Mouse (Mus musculus) stomach, embryonic 16.5 days (tissue): Measurements from ENCODE around the gene Cmpk1. TPM values are rescaled to one million over a fixed set of nuclear protein-coding genes. Genes with fewer than 3 reads are reported as not detected.

Experiments used
- ATAC-seq: fragments of 200-750 bp; cut with Nextera tagmentation; 2 replicates; pipeline ENCODE4 v1.8.0; 2017; ENCODE audit warnings: moderate number of reproducible peaks, moderate TSS enrichment; ENCODE audit not compliant: insufficient read depth, low FRiP score
- H3K27ac ChIP-seq: fragments of 300-500 bp; sonication (generic); 2 replicates; pipeline ENCODE4 v1.5.1; 2014; ENCODE audit warnings: low read length
- H3K27me3 ChIP-seq: fragments of 300-500 bp; sonication (generic); 2 replicates; pipeline ENCODE4 v1.6.1; 2014; ENCODE audit warnings: low read length, control low read depth, mixed read lengths; ENCODE audit not compliant: control insufficient read depth, insufficient read depth
- H3K36me3 ChIP-seq: fragments of 300-500 bp; sonication (generic); 2 replicates; pipeline ENCODE4 v1.6.1; 2014; ENCODE audit warnings: low read length; ENCODE audit not compliant: control insufficient read depth, insufficient read depth
- H3K4me1 ChIP-seq: fragments of 300-500 bp; sonication (generic); 2 replicates; pipeline ENCODE4 v1.6.1; 2014; ENCODE audit warnings: low read length, control low read depth, mixed read lengths; ENCODE audit not compliant: control insufficient read depth, insufficient read depth
- H3K4me2 ChIP-seq: fragments of 300-500 bp; sonication (generic); 2 replicates; pipeline ENCODE4 v1.6.1; 2014; ENCODE audit warnings: low read depth, low read length, mixed read lengths
- H3K4me3 ChIP-seq: fragments of 300-500 bp; sonication (generic); replicated peaks from 2 replicates; pipeline ENCODE4 v1.5.1; 2014; ENCODE audit warnings: mild to moderate bottlenecking, low read length
- H3K9ac ChIP-seq: fragments of 300-500 bp; sonication (generic); 2 replicates; pipeline ENCODE4 v1.6.1; 2014; ENCODE audit warnings: low read length
- H3K9me3 ChIP-seq: fragments of 300-500 bp; sonication (generic); replicated peaks from 2 replicates; pipeline ENCODE4 v1.6.1; 2016; ENCODE audit warnings: low read length, control low read depth; ENCODE audit not compliant: control insufficient read depth
- WGBS: fragments of 180-500 bp; shearing (Covaris S2); extraction: QIAGEN DNeasy Blood & Tissue Kit; methylation state at CpG from one replicate; pipeline ENCODE4 v1.1.7; 2014; 5-methylcytosine and 5-hydroxymethylcytosine counted together
- polyA plus RNA-seq: library from polyadenylated mRNA; unstranded; fragments of >200 nt; fragmentation: Nextera tagmentation; extraction: Ambion mirVana; gene quantifications from 2 replicates; pipeline ENCODE4 v1.2.1, GENCODE M21; 2015

Cmpk1 gene
- 121 and 123 TPM in 2 replicates for polyA plus RNA-seq

DNA sequence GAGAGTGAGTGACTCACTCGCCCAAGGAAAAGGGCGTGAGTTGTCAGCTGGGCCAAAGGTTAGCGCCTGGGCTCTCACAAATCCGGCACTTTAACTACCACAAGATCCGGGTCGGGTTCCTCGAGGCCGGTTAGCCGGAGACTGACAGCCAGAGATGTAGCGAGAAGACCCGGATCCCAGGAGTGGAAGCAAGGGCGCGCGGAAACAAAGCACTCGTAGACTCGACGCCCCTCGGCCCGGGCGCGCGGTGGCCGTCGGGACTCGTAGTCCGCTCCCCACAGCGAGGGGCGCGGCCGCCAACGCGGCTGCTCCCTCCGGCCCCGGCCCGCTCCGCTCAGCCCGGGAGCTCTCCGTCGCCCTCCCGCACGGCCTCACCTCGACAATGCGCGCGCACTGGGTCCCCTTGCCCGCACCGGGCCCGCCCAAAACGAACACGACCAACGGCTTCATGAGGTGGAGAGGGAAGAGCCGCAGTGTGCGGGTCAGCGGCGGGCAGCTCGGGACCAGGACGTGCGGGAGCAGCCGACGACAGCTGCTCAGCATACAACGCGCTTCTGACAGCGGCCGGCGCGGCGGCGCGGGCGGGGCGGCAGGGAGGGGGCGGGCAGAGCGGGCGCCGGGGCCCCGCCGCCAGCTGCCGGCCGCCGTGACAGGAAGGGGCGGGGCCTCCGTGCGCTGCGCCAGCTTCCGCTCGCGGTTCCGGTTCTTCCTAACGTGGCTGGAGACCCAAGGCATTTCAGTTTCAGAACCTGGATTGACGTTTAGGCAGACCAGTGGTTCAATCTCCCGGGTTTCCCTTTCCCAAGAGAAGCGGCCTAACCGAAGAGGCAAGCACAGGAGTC, at the start of gene Cmpk1:
Cmpk1 (minus strand) TSS at position 651 of the 842 bp plus-strand sequence.
- Histone ChIP-seq H3K27ac (peak within 1 kb of the TSS; percentile 100), H3K36me3 (no peaks in the 10 kb centered on the region)
- WGBS: under 1% methylated on average over 91 of the region's 93 CpGs

DNA sequence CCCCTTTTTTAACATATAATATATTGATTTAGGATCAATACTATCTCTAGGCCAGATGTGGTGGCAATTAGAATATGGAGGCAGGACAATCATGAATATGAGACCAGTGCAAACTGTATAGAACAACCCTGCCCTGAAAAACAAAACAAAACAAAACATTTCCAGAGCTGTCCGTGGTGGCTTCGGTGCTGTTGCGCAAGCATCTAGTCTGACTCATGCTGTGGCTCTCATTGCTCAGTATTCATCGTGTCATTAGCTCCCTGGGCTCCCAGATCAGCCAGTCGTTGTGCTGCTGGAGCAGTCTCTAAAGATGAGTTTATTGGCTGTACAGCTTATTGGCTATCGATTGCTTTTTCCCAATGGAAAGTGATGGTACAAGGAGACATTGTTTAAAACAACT, 48.0 kb upstream of the Cmpk1 start:
- Histone ChIP-seq H3K9ac (no peak overlapping the region), H3K9me3 (no peaks in the 10 kb centered on the region), H3K36me3 (0 out of 2 replicates have a peak, but pooled peaks cover 4% of the 10 kb centered on the region), H3K4me1 (no peaks in the 10 kb centered on the region), H3K4me2 (no peak overlapping the region), H3K27ac (no peak overlapping the region), H3K27me3 (no peaks in the 10 kb centered on the region), H3K4me3 (no peak overlapping the region)
- 76% methylated on average over 6 of the region's 6 CpGs for WGBS
- ATAC-seq: no peak

More for the DNA sequence above, at the start of gene Cmpk1:
- Histone ChIP-seq H3K4me1 (peaks cover 3% of the 10 kb centered on the region; the same call in 1 of the 2 replicates), H3K4me2 (peak within 1 kb of the TSS; percentile 59), H3K27me3 (no peaks in the 10 kb centered on the region), H3K9me3 (no peaks in the 10 kb centered on the region), H3K9ac (peak within 1 kb of the TSS; percentile 97), H3K4me3 (peak within 1 kb of the TSS; percentile 84)
- ATAC-seq: peak; percentile 96

DNA sequence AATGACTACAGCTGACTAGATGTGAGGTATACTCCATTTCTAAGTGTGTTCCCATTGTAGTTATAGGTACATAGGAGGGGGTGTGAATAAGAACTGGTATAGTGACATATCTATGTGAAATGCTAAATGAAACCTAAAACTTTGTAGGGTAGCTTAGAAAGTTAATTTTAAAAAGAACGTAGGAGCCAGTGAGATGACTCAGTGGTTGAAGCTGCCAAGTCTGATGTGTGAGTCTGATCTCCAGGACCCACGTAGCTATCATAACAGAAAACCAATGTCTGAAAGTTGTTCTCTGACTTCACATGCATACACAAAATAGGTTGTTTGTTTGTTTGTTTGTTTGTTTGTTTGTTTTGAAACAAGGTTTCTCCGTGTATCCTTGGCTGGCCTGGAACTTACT, 33.0 kb upstream of the Cmpk1 start:
- Histone ChIP-seq H3K27me3 (no peaks in the 10 kb centered on the region), H3K9ac (no peak overlapping the region), H3K4me3 (no peak overlapping the region), H3K27ac (no peak overlapping the region), H3K4me2 (no peak overlapping the region), H3K4me1 (no peaks in the 10 kb centered on the region), H3K36me3 (peaks cover 16% of the 10 kb centered on the region; the same call in 1 of the 2 replicates), H3K9me3 (no peaks in the 10 kb centered on the region)
- WGBS: 84% methylated on average over 3 of the region's 3 CpGs
- no peak for ATAC-seq

DNA sequence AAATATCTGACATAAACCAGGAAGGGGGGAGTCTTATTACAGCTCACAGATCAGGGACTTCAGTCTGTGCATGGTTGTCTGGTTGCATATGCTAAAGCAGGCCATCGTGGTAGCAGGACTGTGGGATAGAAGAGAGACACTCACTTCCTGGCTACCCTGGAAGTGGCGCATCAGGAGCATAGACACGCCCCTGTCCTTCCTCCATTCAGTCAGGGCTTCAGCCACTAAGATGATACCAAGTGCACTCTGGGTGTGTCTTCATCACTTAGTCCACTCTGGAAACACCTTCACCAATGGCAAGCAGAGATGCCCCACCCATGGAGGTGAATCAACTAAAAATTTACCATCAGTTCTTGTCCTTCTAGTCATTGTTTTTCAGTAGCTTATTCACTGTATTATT, 27.2 kb upstream of the Cmpk1 start:
- H3K9ac ChIP-seq: no peak overlapping the region
- no peak overlapping the region for H3K27ac ChIP-seq
- peaks cover 10% of the 10 kb centered on the region for H3K36me3 ChIP-seq
- H3K27me3 ChIP-seq: no peaks in the 10 kb centered on the region
- no peak overlapping the region for H3K4me2 ChIP-seq
- WGBS: 91% methylated on average over 3 of the region's 3 CpGs
- ATAC-seq: no peak
- no peaks in the 10 kb centered on the region for H3K9me3 ChIP-seq
- H3K4me1 ChIP-seq: no peaks in the 10 kb centered on the region
- no peak overlapping the region for H3K4me3 ChIP-seq

DNA sequence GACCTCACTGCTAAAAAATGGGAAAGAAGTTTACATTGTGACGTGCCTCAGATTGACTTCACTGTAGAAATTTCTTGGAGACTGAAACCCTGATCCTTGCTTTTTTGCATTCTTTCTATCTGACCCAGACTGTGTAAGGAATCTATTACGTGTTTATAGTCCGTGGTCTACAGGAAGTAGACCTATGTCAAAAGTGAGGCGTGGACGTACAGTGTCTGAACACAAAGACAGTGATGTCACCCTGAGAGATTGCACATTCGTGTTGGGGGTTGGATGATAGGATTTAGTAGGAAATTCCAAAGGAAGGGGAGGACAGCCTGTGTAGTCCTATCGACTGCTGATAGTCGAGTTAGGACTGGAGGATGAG, 13.4 kb upstream of the Cmpk1 start:
- no peak for ATAC-seq
- H3K4me1 ChIP-seq: peaks cover 15% of the 10 kb centered on the region
- H3K27ac ChIP-seq: peak overlapping the region; percentile 75
- WGBS: under 1% methylated on average over 8 of the region's 8 CpGs
- peak overlapping the region; percentile 86 for H3K4me3 ChIP-seq
- H3K36me3 ChIP-seq: 0 out of 2 replicates have a peak, but pooled peaks cover 3% of the 10 kb centered on the region
- H3K27me3 ChIP-seq: no peaks in the 10 kb centered on the region
- H3K9me3 ChIP-seq: no peaks in the 10 kb centered on the region
- H3K4me2 ChIP-seq: peak overlapping the region; percentile 56
- H3K9ac ChIP-seq: peak overlapping the region; percentile 80

DNA sequence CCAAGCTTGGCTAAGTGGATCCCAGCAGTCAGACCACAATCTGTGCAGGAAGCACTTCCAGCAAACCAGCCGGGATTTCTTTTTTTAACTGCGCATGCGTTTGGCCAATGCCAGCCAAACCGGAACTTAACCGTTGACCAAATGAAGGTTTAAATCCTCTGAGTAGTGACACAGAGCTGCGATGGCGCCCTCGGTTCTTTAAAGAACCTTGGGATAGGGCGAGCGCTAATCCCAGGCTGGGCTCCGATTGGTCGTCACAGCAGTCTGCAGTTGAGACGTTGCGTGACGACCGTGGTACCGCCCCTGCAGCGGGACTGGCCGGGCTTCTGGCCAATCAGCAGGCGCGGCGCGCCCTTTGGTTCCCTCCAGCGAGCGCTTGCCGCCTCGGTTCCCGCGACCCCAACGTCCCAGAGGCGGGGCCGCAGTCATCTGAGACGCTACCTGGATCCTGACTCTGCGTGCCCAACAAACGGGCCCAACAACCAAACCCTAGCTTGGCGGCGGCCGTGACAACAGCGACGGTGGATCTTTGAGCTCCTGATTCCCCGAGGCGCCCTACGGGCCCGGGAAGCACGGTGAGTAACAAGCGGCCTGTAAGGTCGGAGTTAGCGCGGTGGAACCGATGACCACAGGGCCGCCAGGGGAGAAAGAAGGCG, 12.9 kb upstream of the Cmpk1 start, which contains the start of gene Stil:
Stil (plus strand) TSS at position 387 of the 656 bp plus-strand sequence.
- Histone ChIP-seq H3K27me3 (no peaks in the 10 kb centered on the region), H3K36me3 (no peaks in the 10 kb centered on the region), H3K4me1 (peaks cover 15% of the 10 kb centered on the region), H3K27ac (peak within 1 kb of the TSS; percentile 97), H3K9me3 (no peaks in the 10 kb centered on the region), H3K4me3 (peak within 1 kb of the TSS; percentile 86), H3K4me2 (peak within 1 kb of the TSS; percentile 88), H3K9ac (peak within 1 kb of the TSS; percentile 87)
- WGBS: under 1% methylated on average over 52 of the region's 52 CpGs
- ATAC-seq: peak; percentile 100

DNA sequence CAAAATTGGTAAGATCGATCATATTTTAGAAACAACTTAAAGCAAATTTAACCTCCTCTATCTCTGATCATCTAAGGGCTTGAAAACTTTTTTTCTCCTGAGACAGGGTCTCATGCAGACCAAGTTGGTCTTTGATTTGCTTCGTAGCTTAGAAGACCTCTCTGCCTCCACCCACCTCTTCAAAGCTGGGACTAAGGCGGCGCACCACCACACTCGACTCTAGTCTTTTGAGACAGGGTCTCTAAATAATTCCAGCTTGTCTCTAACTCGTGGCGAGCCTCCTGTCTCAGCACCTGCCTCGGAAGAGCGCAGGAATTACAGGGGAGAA, 12.4 kb upstream of the Cmpk1 start:
- Histone ChIP-seq H3K4me1 (peaks cover 15% of the 10 kb centered on the region), H3K4me2 (peak overlapping the region; percentile 88), H3K36me3 (no peaks in the 10 kb centered on the region), H3K9ac (peak overlapping the region; percentile 87), H3K9me3 (no peaks in the 10 kb centered on the region), H3K4me3 (peak overlapping the region; percentile 86), H3K27ac (peak overlapping the region; percentile 97), H3K27me3 (no peaks in the 10 kb centered on the region)
- WGBS: 9% methylated on average over 9 of the region's 9 CpGs
- peak; percentile 19; the same call in 1 of the 2 replicates for ATAC-seq

DNA sequence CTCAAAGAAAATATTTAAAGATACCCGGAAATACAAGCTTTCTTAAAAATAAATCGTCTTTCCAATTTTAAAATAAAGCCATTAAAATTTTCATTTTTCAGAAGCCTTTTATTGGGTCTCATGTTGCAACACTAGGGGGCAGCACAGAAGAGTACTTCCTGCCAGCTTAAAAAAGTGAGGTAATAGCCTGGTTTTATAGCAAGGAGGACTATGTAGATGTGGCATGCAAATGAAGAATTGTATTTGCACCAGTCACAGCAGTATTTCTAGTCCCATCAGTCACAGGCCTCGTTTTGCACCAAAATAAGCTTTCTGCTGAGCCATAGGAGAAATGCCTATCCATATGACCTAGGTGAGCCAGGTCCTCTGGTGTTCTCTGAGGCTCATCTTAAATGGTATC, 10.0 kb upstream of the Cmpk1 start:
- Histone ChIP-seq H3K27me3 (no peaks in the 10 kb centered on the region), H3K36me3 (no peaks in the 10 kb centered on the region), H3K9ac (no peak overlapping the region), H3K4me1 (peaks cover 15% of the 10 kb centered on the region), H3K4me3 (no peak overlapping the region), H3K27ac (no peak overlapping the region), H3K4me2 (no peak overlapping the region), H3K9me3 (no peaks in the 10 kb centered on the region)
- ATAC-seq: no peak
- 54% methylated on average over 3 of the region's 3 CpGs for whole genome bisulfite sequencing

DNA sequence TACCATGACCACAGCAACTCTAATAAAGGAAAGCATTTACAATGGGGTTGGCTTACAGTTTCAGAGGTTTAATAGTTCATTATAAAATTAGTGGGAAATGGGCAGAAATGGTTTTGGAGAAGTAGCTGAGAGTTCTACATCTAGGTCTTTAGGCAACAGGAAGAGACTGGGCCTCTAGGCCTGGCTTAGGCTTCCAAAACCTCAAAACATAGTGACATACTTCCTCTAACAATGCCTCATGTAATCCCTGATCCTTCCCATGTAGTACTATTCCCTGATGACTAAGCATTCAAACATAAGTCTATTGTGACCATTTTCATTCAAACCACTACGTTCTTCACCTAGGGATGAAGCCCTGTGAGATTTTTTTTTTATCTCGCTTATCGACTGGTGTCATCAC, 7.2 kb upstream of the Cmpk1 start:
- ATAC-seq: no peak
- WGBS: 77% methylated on average over 3 of the region's 3 CpGs

More for the DNA sequence above, 7.2 kb upstream of the Cmpk1 start:
- Histone ChIP-seq H3K27me3 (no peaks in the 10 kb centered on the region), H3K36me3 (no peaks in the 10 kb centered on the region), H3K4me2 (no peak overlapping the region), H3K4me3 (no peak overlapping the region), H3K4me1 (no peaks in the 10 kb centered on the region), H3K9me3 (no peaks in the 10 kb centered on the region), H3K27ac (no peak overlapping the region), H3K9ac (no peak overlapping the region)
